ENCODE assay signal across 21 mouse cellular contexts in genomic region chr4:140615771-140616170, GRCm38 (mm10). TPM values are rescaled to one million over a fixed set of nuclear protein-coding genes. Genes with fewer than 3 reads are reported as not detected.
A peak's percentile ranks its signal among the peaks of the same experiment; 100 is the strongest.
DNase-seq lines count a peak whose midpoint lies in the region; ATAC-seq lines count a peak whose summit lies in the region.
"Had no signal": no experiment of that assay in that cellular context is flagged by ENCODE, and none has a peak within 500 bp of the region (broad histone marks: within the 10 kb centered on the region; RNA-seq: fewer than 3 reads in every experiment).

No protein-coding gene starts in this region.

- ATAC-seq in limb, embryonic 15.5 days (ENCODE audit: insufficient number of reproducible peaks, low FRiP score, low TSS enrichment, low read depth), result no peak
- ATAC-seq: forebrain, embryonic 14.5 days had no signal

- H3K27me3 ChIP-seq in heart, embryonic 10.5 days (ENCODE audit: insufficient read depth, poor library complexity, severe bottlenecking), result no peaks in the 10 kb centered on the region
- no peaks in the 10 kb centered on the region for H3K27me3 ChIP-seq in limb, embryonic 15.5 days
- H3K27me3 ChIP-seq in limb, embryonic 10.5 days (ENCODE audit: low read depth, poor library complexity, severe bottlenecking), result no peaks in the 10 kb centered on the region
- H3K27me3 ChIP-seq: hindbrain, embryonic 13.5 days; liver, embryonic 15.5 days had no signal

- no peak for DNase-seq in heart, embryonic 10.5 days (ENCODE audit: low spot score)
- no peak for DNase-seq in heart, postnatal 25 days (ENCODE audit: low spot score)
- no peak for DNase-seq in limb, embryonic 10.5 days (ENCODE audit: low spot score)
- peak; percentile 71 for DNase-seq in 416B (ENCODE audit: low read depth)
- peak; percentile 38 for DNase-seq in lung, postnatal 25 days (ENCODE audit: low spot score)
- no peak for DNase-seq in spleen, postnatal 4 days (ENCODE audit: low spot score in 2 of 2)
- no peak for DNase-seq in layer of hippocampus, adult 9-11 months
- DNase-seq: adrenal gland, adult 8-10 months; cerebellum, adult 11 months; cerebellum, postnatal 36 days; gastrocnemius, postnatal 36 days; layer of hippocampus, postnatal 36 days; left cerebral cortex, postnatal 4 days; right cerebral cortex, adult 18-20 months; spleen, adult 18-20 months; thymus, postnatal 14 days had no signal

- 70% methylated on average over 7 of the region's 7 CpGs for WGBS in heart, embryonic 10.5 days
- WGBS in limb, embryonic 15.5 days, result 79% methylated on average over 7 of the region's 7 CpGs
- WGBS in limb, embryonic 10.5 days, result 90% methylated on average over 7 of the region's 7 CpGs

- H3K27ac ChIP-seq in heart, embryonic 10.5 days, result peak overlapping the region; percentile 48; the same call in 1 of the 2 replicates
- H3K27ac ChIP-seq in limb, embryonic 15.5 days, result 0 out of 2 replicates have a peak overlapping the region, but pooled peaks have one; percentile 2
- H3K27ac ChIP-seq in limb, embryonic 10.5 days, result no peak overlapping the region
- H3K27ac ChIP-seq: hindbrain, embryonic 13.5 days; liver, embryonic 15.5 days had no signal

- no peak overlapping the region for H3K9ac ChIP-seq in limb, embryonic 15.5 days
- H3K9ac ChIP-seq: liver, embryonic 15.5 days had no signal

- peaks cover 17% of the 10 kb centered on the region for H3K36me3 ChIP-seq in heart, embryonic 10.5 days
- H3K36me3 ChIP-seq in limb, embryonic 15.5 days, result peaks cover 14% of the 10 kb centered on the region
- H3K36me3 ChIP-seq in limb, embryonic 10.5 days, result peaks cover 49% of the 10 kb centered on the region
- H3K36me3 ChIP-seq: liver, embryonic 15.5 days had no signal

- no peak overlapping the region for H3K4me2 ChIP-seq in limb, embryonic 15.5 days
- H3K4me2 ChIP-seq: hindbrain, embryonic 13.5 days; liver, embryonic 15.5 days had no signal

- H3K9me3 ChIP-seq in heart, embryonic 10.5 days, result no peaks in the 10 kb centered on the region
- no peaks in the 10 kb centered on the region for H3K9me3 ChIP-seq in limb, embryonic 15.5 days
- no peaks in the 10 kb centered on the region for H3K9me3 ChIP-seq in limb, embryonic 10.5 days (replicated peaks)
- H3K9me3 ChIP-seq: hindbrain, embryonic 13.5 days; liver, embryonic 15.5 days had no signal

- no peak overlapping the region for H3K4me3 ChIP-seq in heart, embryonic 10.5 days
- no peak overlapping the region for H3K4me3 ChIP-seq in limb, embryonic 15.5 days
- H3K4me3 ChIP-seq in limb, embryonic 10.5 days, result no peak overlapping the region
- H3K4me3 ChIP-seq: erythroblast, embryonic 14.5 days; hindbrain, embryonic 13.5 days; liver, embryonic 15.5 days had no signal

- intact Hi-C loops in heart, postnatal 25 days (cut with DNase I), result loop anchor here (5.0 kb wide), 1 partner anchor 33 kb away; no protein-coding TSS in a partner anchor

- H3K4me1 ChIP-seq in heart, embryonic 10.5 days, result peaks cover 60% of the 10 kb centered on the region
- H3K4me1 ChIP-seq in limb, embryonic 15.5 days, result peaks cover 37% of the 10 kb centered on the region
- peaks cover 43% of the 10 kb centered on the region for H3K4me1 ChIP-seq in limb, embryonic 10.5 days

RNA-seq across cellular contexts. Expression of gene Arhgef10l, which starts 50.0 kb away (rescaled TPM):
- 13.3 and 14.9 TPM in 2 replicates for polyA plus RNA-seq in heart, embryonic 10.5 days (2016; fragmentation: Nextera tagmentation; extraction: Ambion mirVana)
- 10 to 100 TPM; 62.4 to 63.9 TPM for total RNA-seq in heart, postnatal 25 days (2021)
- 22.4 and 23.0 TPM in 2 replicates for polyA plus RNA-seq in limb, embryonic 15.5 days (2015; fragmentation: Nextera tagmentation; extraction: Ambion mirVana)
- polyA plus RNA-seq in limb, embryonic 10.5 days (2016; fragmentation: Nextera tagmentation; extraction: Ambion mirVana), result 13.2 and 17.1 TPM in 2 replicates

Comparison
In these comparisons a context has a peak if more than half of its experiments do, and no peak if none do; other contexts are left out.
1. DNase-seq: peak in 416B (single experiment) and lung, postnatal 25 days (single experiment); none in heart, embryonic 10.5 days (single experiment), heart, postnatal 25 days (single experiment), limb, embryonic 10.5 days (single experiment), spleen, postnatal 4 days (0 of 2) and layer of hippocampus, adult 9-11 months (single experiment).